Mouse (Mus musculus): Measurements from ENCODE around the gene Ccdc14. TPM values are rescaled to one million over a fixed set of nuclear protein-coding genes. Genes with fewer than 3 reads are reported as not detected.

Ccdc14 gene
- polyA plus RNA-seq, 1 experiment from 2014 or later, result 2.9 TPM

- no peak overlapping the region for H3K9ac ChIP-seq (replicated peaks; ENCODE audit: low read depth)
- no peaks in the 10 kb centered on the region for H3K9me3 ChIP-seq (ENCODE audit: low read length)
- H3K27ac ChIP-seq (ENCODE audit: low read length), result no peak overlapping the region
- 90% methylated on average over 1 of the region's 1 CpGs for WGBS
- no peak overlapping the region for H3K4me3 ChIP-seq (ENCODE audit: low read depth, low read length)
- ATAC-seq (no peak), DNase-seq (ENCODE audit: low spot score) (no peak)
- TF ChIP-seq EP300 (IDR thresholded peaks at IDR 0.05) (no peak), CTCF (IDR thresholded peaks at IDR 0.05) (no peak)
- no peaks in the 10 kb centered on the region for H3K4me1 ChIP-seq (ENCODE audit: insufficient read depth, low read depth, low read length)
- H3K27me3 ChIP-seq (replicated peaks; ENCODE audit: insufficient read depth, low read length), result no peaks in the 10 kb centered on the region
- H3K36me3 ChIP-seq (ENCODE audit: insufficient read depth, low read length), result no peaks in the 10 kb centered on the region
- no peak overlapping the region for H3K4me2 ChIP-seq (replicated peaks; ENCODE audit: low read depth, low read length)
Observed at GRCm38 (mm10) chr16:34729371-34729770, 39.0 kb downstream of the Ccdc14 start.

- TF ChIP-seq CTCF (IDR thresholded peaks at IDR 0.05), result no peak
- no peak for TF ChIP-seq EP300 (IDR thresholded peaks at IDR 0.05)
- Histone ChIP-seq H3K4me2 (replicated peaks; ENCODE audit: low read depth, low read length) (no peak overlapping the region), H3K4me1 (ENCODE audit: insufficient read depth, low read depth, low read length) (no peaks in the 10 kb centered on the region), H3K9ac (replicated peaks; ENCODE audit: low read depth) (no peak overlapping the region), H3K9me3 (ENCODE audit: low read length) (no peaks in the 10 kb centered on the region), H3K36me3 (ENCODE audit: insufficient read depth, low read length) (no peaks in the 10 kb centered on the region), H3K27me3 (replicated peaks; ENCODE audit: insufficient read depth, low read length) (no peaks in the 10 kb centered on the region; the same call in 1 of the 2 replicates), H3K27ac (ENCODE audit: low read length) (no peak overlapping the region), H3K4me3 (ENCODE audit: low read depth, low read length) (no peak overlapping the region)
- DNase-seq (ENCODE audit: low spot score) (no peak), ATAC-seq (no peak)
- 78% methylated on average over 4 of the region's 4 CpGs for WGBS
Observed at GRCm38 (mm10) chr16:34738656-34739233, 48.3 kb downstream of the Ccdc14 start.

GRCm38 (mm10) chr16:34742930-34743329, 52.5 kb downstream of the Ccdc14 start:
- Histone ChIP-seq H3K4me2 (replicated peaks; ENCODE audit: low read depth, low read length) (no peak overlapping the region), H3K27me3 (replicated peaks; ENCODE audit: insufficient read depth, low read length) (peaks cover 6% of the 10 kb centered on the region; the same call in 1 of the 2 replicates), H3K4me1 (ENCODE audit: insufficient read depth, low read depth, low read length) (no peaks in the 10 kb centered on the region; the same call in 1 of the 2 replicates), H3K36me3 (ENCODE audit: insufficient read depth, low read length) (no peaks in the 10 kb centered on the region), H3K4me3 (ENCODE audit: low read depth, low read length) (no peak overlapping the region), H3K27ac (ENCODE audit: low read length) (no peak overlapping the region), H3K9me3 (ENCODE audit: low read length) (no peaks in the 10 kb centered on the region), H3K9ac (replicated peaks; ENCODE audit: low read depth) (no peak overlapping the region)
- WGBS, result 42% methylated on average over 2 of the region's 2 CpGs
- no peak for DNase-seq (ENCODE audit: low spot score)
- TF ChIP-seq CTCF (IDR thresholded peaks at IDR 0.05) (peak; percentile 38), EP300 (IDR thresholded peaks at IDR 0.05) (no peak)
- ATAC-seq, result no peak

- WGBS, result under 1% methylated on average over 38 of the region's 48 CpGs
- Histone ChIP-seq H3K4me1 (ENCODE audit: insufficient read depth, low read depth, low read length) (no peaks in the 10 kb centered on the region; the same call in 1 of the 2 replicates), H3K36me3 (ENCODE audit: insufficient read depth, low read length) (no peaks in the 10 kb centered on the region), H3K9me3 (ENCODE audit: low read length) (no peaks in the 10 kb centered on the region), H3K9ac (replicated peaks; ENCODE audit: low read depth) (0 out of 2 replicates have a peak within 1 kb of the TSS, but pooled peaks have one; percentile 26), H3K27ac (ENCODE audit: low read length) (peak within 1 kb of the TSS; percentile 34; the same call in 1 of the 2 replicates), H3K27me3 (replicated peaks; ENCODE audit: insufficient read depth, low read length) (peaks cover 6% of the 10 kb centered on the region; the same call in 1 of the 2 replicates), H3K4me2 (replicated peaks; ENCODE audit: low read depth, low read length) (peak within 1 kb of the TSS; percentile 67), H3K4me3 (ENCODE audit: low read depth, low read length) (peak within 1 kb of the TSS; percentile 46)
- TF ChIP-seq CTCF (IDR thresholded peaks at IDR 0.05) (no peak; the same call in 1 of the 2 replicates), EP300 (IDR thresholded peaks at IDR 0.05) (no peak)
- DNase-seq (ENCODE audit: low spot score) (peak; percentile 97), ATAC-seq (peak; percentile 98)
Observed at GRCm38 (mm10) chr16:34745065-34745585, 54.7 kb downstream of the Ccdc14 start, which contains the start of gene Mylk. TSS of gene Mylk (plus strand) at chr16:34745210.

GRCm38 (mm10) chr16:34748081-34748720, 57.8 kb downstream of the Ccdc14 start:
- DNase-seq (ENCODE audit: low spot score), result no peak
- ATAC-seq, result no peak
- no peaks in the 10 kb centered on the region for H3K36me3 ChIP-seq (ENCODE audit: insufficient read depth, low read length)
- H3K27me3 ChIP-seq (replicated peaks; ENCODE audit: insufficient read depth, low read length), result peaks cover 6% of the 10 kb centered on the region; the same call in 1 of the 2 replicates
- no peaks in the 10 kb centered on the region for H3K9me3 ChIP-seq (ENCODE audit: low read length)
- WGBS, result 34% methylated on average over 11 of the region's 11 CpGs
- H3K9ac ChIP-seq (replicated peaks; ENCODE audit: low read depth), result no peak overlapping the region
- no peaks in the 10 kb centered on the region; the same call in 1 of the 2 replicates for H3K4me1 ChIP-seq (ENCODE audit: insufficient read depth, low read depth, low read length)
- H3K27ac ChIP-seq (ENCODE audit: low read length), result no peak overlapping the region
- no peak for TF ChIP-seq CTCF (IDR thresholded peaks at IDR 0.05)
- no peak for TF ChIP-seq EP300 (IDR thresholded peaks at IDR 0.05)
- H3K4me3 ChIP-seq (ENCODE audit: low read depth, low read length), result no peak overlapping the region
- H3K4me2 ChIP-seq (replicated peaks; ENCODE audit: low read depth, low read length), result no peak overlapping the region

GRCm38 (mm10) chr16:34749536-34749935, 59.1 kb downstream of the Ccdc14 start:
- WGBS, result 68% methylated on average over 4 of the region's 4 CpGs
- ATAC-seq (no peak), DNase-seq (ENCODE audit: low spot score) (no peak)
- H3K4me3 ChIP-seq (ENCODE audit: low read depth, low read length), result no peak overlapping the region
- 0 out of 2 replicates have a peak, but pooled peaks cover 6% of the 10 kb centered on the region for H3K27me3 ChIP-seq (replicated peaks; ENCODE audit: insufficient read depth, low read length)
- no peak overlapping the region for H3K9ac ChIP-seq (replicated peaks; ENCODE audit: low read depth)
- no peaks in the 10 kb centered on the region; the same call in 1 of the 2 replicates for H3K4me1 ChIP-seq (ENCODE audit: insufficient read depth, low read depth, low read length)
- no peaks in the 10 kb centered on the region for H3K36me3 ChIP-seq (ENCODE audit: insufficient read depth, low read length)
- no peaks in the 10 kb centered on the region for H3K9me3 ChIP-seq (ENCODE audit: low read length)
- no peak overlapping the region for H3K4me2 ChIP-seq (replicated peaks; ENCODE audit: low read depth, low read length)
- no peak overlapping the region for H3K27ac ChIP-seq (ENCODE audit: low read length)
- TF ChIP-seq CTCF (IDR thresholded peaks at IDR 0.05) (no peak), EP300 (IDR thresholded peaks at IDR 0.05) (no peak)

Measured in lung, postnatal 0 days (tissue).